ENCODE assay signal across 9 mouse cellular contexts in the genomic region with DNA sequence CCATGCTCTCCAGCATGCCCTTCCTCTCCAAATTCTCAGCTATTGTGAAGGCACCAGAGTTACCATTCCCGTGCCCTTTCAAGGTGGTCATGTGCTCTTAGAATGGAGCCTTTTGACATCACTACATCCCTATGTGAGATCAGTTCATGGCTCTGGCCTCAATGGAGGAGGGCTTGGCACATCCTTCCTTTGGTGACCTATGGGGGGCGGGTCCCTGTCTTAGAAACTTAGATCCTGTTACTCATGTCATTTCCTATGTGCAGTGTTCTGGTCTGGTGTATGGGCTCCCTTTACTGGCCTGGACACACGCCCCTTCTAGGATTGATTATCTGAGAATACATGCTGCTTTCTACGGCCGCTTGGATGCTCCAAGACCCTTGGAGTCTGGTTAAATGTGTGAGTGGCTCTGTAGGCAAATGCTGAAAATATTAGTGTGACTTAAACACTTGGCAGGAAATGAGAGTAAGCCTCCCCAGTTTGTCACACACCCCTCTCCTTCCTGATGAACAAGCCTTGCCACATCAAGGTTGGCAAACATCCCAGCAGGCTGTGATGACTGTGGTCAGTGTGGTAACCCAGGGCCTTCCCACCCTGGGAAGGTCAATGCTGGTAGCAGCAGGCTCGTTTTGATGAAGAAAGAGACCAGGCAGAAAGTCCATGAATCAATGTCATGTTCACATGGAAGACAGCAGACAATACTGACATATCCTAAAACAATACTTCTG. TPM values are rescaled to one million over a fixed set of nuclear protein-coding genes. Genes with fewer than 3 reads are reported as not detected.
A peak's percentile ranks its signal among the peaks of the same experiment; 100 is the strongest.
DNase-seq lines count a peak whose midpoint lies in the region; TF ChIP-seq lines count a peak whose summit lies in the region.
"Had no signal": no experiment of that assay in that cellular context is flagged by ENCODE, and none has a peak within 500 bp of the region (broad histone marks: within the 10 kb centered on the region; RNA-seq: fewer than 3 reads in every experiment).

No protein-coding gene starts in this region.

- no peak for TF ChIP-seq CTCF in lung, adult 2 months (IDR thresholded peaks at IDR 0.05; ENCODE audit: insufficient read depth, low read length)

- peak; percentile 22 to 59 for DNase-seq in urinary bladder, adult 18-20 months (ENCODE audit: low spot score in 2 of 2)
- DNase-seq in urinary bladder, postnatal 10 days (ENCODE audit: low spot score), result no peak
- DNase-seq in brain, adult 2 months (ENCODE audit: low read depth, low spot score), result peak; percentile 37
- peak; percentile 43 for DNase-seq in lung, adult 2 months
- DNase-seq in urinary bladder, postnatal 36 days (ENCODE audit: low spot score in 2 of 2), result peak; percentile 42 to 79
- DNase-seq in frontal cortex, postnatal 14 days (ENCODE audit: low spot score in 2 of 2), result no peak
- no peak for DNase-seq in gastrocnemius, postnatal 4 days (ENCODE audit: low spot score in 2 of 2)
- no peak for DNase-seq in embryo, embryonic 11 days

- 35% methylated on average over 6 of the region's 6 CpGs for WGBS in lung, adult 2 months

- TF ChIP-seq POLR2A in lung, adult 2 months (IDR thresholded peaks at IDR 0.05; ENCODE audit: borderline replicate concordance, extremely low read depth, low read depth, low read length), result no peak

- H3K4me3 ChIP-seq in lung, adult 2 months (replicated peaks; ENCODE audit: extremely low read depth, low read depth, low read length), result no peak overlapping the region
- H3K4me3 ChIP-seq: neural tube, embryonic 13.5 days had no signal

- H3K4me1 ChIP-seq in lung, adult 2 months (ENCODE audit: control insufficient read depth, insufficient read depth, low read length), result peaks cover 7% of the 10 kb centered on the region; the same call in 1 of the 2 replicates

RNA-seq across cellular contexts. Expression of a gene that starts 15.2 kb away (rescaled TPM):
- 0.86 and 1.3 TPM in 2 replicates for polyA plus RNA-seq in lung, adult 2 months (2012; rRNA removed)
- total RNA-seq in gastrocnemius, postnatal 4 days (2021), result 10 to 100 TPM; 10.6 to 11.0 TPM

Comparison
In these comparisons a context has a peak if more than half of its experiments do, and no peak if none do; other contexts are left out.
1. DNase-seq: peak in urinary bladder, adult 18-20 months (2 of 2), brain, adult 2 months (single experiment), lung, adult 2 months (single experiment) and urinary bladder, postnatal 36 days (2 of 2); none in urinary bladder, postnatal 10 days (single experiment), frontal cortex, postnatal 14 days (0 of 2), gastrocnemius, postnatal 4 days (0 of 2) and embryo, embryonic 11 days (single experiment).